Mouse (Mus musculus) midbrain, embryonic 15.5 days (tissue): ENCODE data around the gene Sv2a. TPM values are rescaled to one million over a fixed set of nuclear protein-coding genes. Genes with fewer than 3 reads are reported as not detected.
"Not testable (repeated sequence)": the region's sequence is repeated elsewhere in the genome, so short reads cannot be mapped to it uniquely, and the experiment has no call there.

Experiments used
- ATAC-seq: fragments of 200-750 bp; cut with Nextera tagmentation; replicated peaks from 2 replicates; pipeline ENCODE4 v1.8.0; 2017; ENCODE audit warnings: moderate TSS enrichment
- H3K27ac ChIP-seq: fragments of 300-500 bp; sonication (generic); 2 replicates; pipeline ENCODE4 v1.5.1; 2015; ENCODE audit warnings: mild to moderate bottlenecking, inconsistent platforms
- H3K27me3 ChIP-seq: fragments of 300-500 bp; sonication (generic); replicated peaks from 2 replicates; pipeline ENCODE4 v1.6.1; 2015; ENCODE audit warnings: inconsistent platforms
- H3K36me3 ChIP-seq: fragments of 300-500 bp; sonication (generic); replicated peaks from 2 replicates; pipeline ENCODE4 v1.6.1; 2015; ENCODE audit warnings: inconsistent platforms
- H3K4me1 ChIP-seq: fragments of 300-500 bp; sonication (generic); 2 replicates; pipeline ENCODE4 v1.6.1; 2015; ENCODE audit warnings: inconsistent platforms
- H3K4me2 ChIP-seq: fragments of 300-500 bp; sonication (generic); 2 replicates; pipeline ENCODE4 v1.6.1; 2015; ENCODE audit warnings: inconsistent platforms, mild to moderate bottlenecking, moderate library complexity
- H3K4me3 ChIP-seq: fragments of 300-500 bp; sonication (generic); 2 replicates; pipeline ENCODE4 v1.5.1; 2015; ENCODE audit warnings: mild to moderate bottlenecking, inconsistent platforms
- H3K9ac ChIP-seq: fragments of 300-500 bp; sonication (generic); 2 replicates; pipeline ENCODE4 v1.6.1; 2015; ENCODE audit warnings: mild to moderate bottlenecking, inconsistent platforms
- H3K9me3 ChIP-seq: fragments of 300-500 bp; sonication (generic); 2 replicates; pipeline ENCODE4 v1.6.1; 2016; ENCODE audit warnings: inconsistent platforms
- WGBS: fragments of 180-500 bp; shearing (Covaris S2); methylation state at CpG from one replicate; pipeline ENCODE4 v1.1.7; 2015; ENCODE audit warnings: mixed read lengths; 5-methylcytosine and 5-hydroxymethylcytosine counted together
- polyA plus RNA-seq: library from polyadenylated mRNA; unstranded; fragments of >200 nt; fragmentation: Nextera tagmentation; extraction: Ambion mirVana; gene quantifications from 2 replicates; pipeline ENCODE4 v1.2.1, GENCODE M21; 2015

The Sv2a gene
- polyA plus RNA-seq, 1 experiment from 2014 or later = 142 TPM

DNA sequence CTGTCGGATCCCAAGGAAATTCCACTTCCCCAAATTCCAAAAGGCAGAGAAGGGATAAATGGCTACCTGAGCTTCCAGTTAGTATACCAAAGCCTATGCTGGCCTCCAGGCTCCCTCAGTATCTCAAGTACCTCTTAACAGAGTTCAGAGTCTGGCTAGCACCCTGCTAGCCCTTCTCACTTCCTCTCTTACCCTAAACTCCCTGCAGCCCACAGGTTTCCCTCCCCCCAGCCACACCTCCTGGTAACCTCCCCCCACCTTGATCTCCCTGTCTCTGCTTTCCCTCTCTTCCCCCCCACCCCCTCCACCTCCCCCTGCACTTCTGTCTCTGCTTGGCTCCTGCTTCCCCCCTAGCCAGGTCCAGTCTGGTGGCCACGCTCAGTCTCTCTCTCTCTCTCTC is 18.8 kb downstream of the Sv2a start:
- ATAC-seq = no peak
- no peak overlapping the region for H3K4me3 ChIP-seq
- peaks cover 14% of the 10 kb centered on the region for H3K4me1 ChIP-seq
- no peak overlapping the region for H3K4me2 ChIP-seq
- H3K27ac ChIP-seq = no peak overlapping the region
- WGBS = 72% methylated on average over 2 of the region's 2 CpGs
- H3K9ac ChIP-seq = no peak overlapping the region
- H3K36me3 ChIP-seq = no peaks in the 10 kb centered on the region; the same call in 1 of the 2 replicates
- no peaks in the 10 kb centered on the region for H3K27me3 ChIP-seq
- no peaks in the 10 kb centered on the region for H3K9me3 ChIP-seq

DNA sequence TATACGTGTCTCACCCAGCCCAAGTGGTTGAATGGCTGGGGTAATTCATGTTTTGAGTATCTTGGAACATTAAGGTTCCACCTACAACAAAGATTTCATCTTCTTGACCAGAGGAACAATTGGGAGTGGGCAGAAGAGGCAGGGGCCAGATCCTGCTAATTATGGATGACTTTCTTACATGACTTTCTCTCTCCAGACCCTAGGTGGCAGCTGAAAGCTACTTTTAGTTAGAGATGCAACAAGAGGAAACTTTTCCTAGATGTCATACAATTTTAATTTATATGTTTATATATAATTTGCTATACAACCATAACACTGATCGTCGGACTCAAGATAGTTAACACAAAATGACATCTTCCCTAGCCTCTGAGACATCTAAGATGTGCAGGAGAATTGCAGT is 26.9 kb downstream of the Sv2a start:
- WGBS = 87% methylated on average over 3 of the region's 3 CpGs

DNA sequence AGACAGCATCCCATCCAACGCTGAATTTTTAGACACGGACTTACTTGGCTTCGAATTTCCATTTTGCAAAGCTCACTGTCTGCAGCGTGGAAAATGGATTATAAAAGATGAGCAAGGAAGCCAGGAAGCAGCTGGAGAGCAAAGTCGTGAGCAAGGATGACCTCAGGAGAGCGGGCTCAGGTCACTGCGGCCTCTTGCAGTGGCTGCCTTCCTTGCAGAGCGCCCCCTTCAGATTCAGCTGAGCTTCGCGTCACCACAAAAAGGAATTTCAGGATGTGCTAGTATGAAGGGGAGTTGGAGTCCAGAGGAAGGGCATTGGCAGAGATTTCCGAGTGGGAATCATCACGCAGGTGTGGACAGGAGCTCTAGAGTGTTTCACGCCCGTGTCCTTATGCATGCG is 28.3 kb downstream of the Sv2a start:
- ATAC-seq = no peak
- no peaks in the 10 kb centered on the region for H3K4me1 ChIP-seq
- H3K4me2 ChIP-seq = no peak overlapping the region
- no peak overlapping the region for H3K9ac ChIP-seq
- H3K4me3 ChIP-seq = no peak overlapping the region
- H3K27ac ChIP-seq = no peak overlapping the region
- H3K36me3 ChIP-seq = no peaks in the 10 kb centered on the region
- no peaks in the 10 kb centered on the region for H3K9me3 ChIP-seq
- WGBS = 22% methylated on average over 15 of the region's 15 CpGs
- H3K27me3 ChIP-seq = no peaks in the 10 kb centered on the region

More for the DNA sequence above, 26.9 kb downstream of the Sv2a start:
- Histone ChIP-seq H3K27me3 (no peaks in the 10 kb centered on the region), H3K4me3 (no peak overlapping the region), H3K27ac (no peak overlapping the region), H3K9me3 (no peaks in the 10 kb centered on the region), H3K9ac (no peak overlapping the region), H3K4me1 (no peaks in the 10 kb centered on the region), H3K36me3 (no peaks in the 10 kb centered on the region), H3K4me2 (no peak overlapping the region)
- ATAC-seq = no peak

DNA sequence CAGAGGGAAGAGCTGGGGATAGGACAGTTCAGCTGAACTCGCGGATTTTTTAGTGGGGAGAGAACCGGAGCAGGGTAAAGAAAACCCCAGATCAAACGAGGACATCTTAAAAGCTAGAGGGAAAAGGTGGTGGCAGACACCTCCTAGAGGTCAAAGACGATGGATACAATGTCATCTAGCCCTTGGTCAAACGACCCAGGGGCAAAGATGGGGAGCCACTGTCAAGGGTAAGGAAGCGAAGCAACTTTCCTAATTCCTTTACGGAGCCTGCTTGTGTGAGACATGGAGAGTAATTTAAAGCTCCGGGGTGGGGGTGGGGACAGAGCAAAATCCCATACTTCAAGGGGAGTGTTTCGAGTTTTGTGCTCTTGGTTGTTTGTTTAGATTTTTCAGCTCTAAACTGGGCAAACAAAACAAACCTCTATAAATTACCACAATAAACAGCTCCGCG is 38.3 kb downstream of the Sv2a start:
- Histone ChIP-seq H3K4me1 (peaks cover 23% of the 10 kb centered on the region), H3K27ac (peak overlapping the region; percentile 98), H3K9me3 (no peaks in the 10 kb centered on the region), H3K36me3 (no peaks in the 10 kb centered on the region), H3K4me2 (peak overlapping the region; percentile 93), H3K27me3 (no peaks in the 10 kb centered on the region), H3K4me3 (peak overlapping the region; percentile 74), H3K9ac (peak overlapping the region; percentile 87)
- peak; percentile 31 for ATAC-seq
- under 1% methylated on average over 12 of the region's 12 CpGs for WGBS

DNA sequence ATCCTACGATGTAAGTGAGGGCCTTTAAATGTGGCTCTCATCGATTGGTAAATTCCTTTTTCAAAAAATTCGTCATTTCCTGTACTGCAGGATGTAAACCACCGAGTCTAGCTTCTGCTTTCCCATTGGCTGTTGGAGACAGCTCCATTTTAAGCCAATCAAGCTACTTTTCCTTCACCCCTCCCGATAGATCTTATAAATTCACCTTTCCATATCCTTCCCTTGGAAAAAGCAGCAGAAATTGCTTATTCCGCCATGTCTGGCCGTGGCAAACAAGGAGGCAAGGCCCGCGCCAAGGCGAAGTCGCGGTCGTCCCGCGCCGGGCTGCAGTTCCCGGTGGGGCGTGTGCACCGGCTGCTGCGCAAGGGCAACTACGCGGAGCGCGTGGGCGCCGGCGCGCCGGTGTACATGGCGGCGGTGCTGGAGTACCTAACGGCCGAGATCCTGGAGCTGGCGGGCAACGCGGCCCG is 38.7 kb downstream of the Sv2a start, which contains the start of the genes Bola1 and Hist2h2ab:
TSS of gene Bola1 (minus strand) at position 49 of the 470 bp plus-strand sequence.
TSS of gene Hist2h2ab (plus strand) at position 205 of the 470 bp plus-strand sequence.
- Histone ChIP-seq H3K27me3 (no peaks in the 10 kb centered on the region), H3K36me3 (no peaks in the 10 kb centered on the region), H3K9ac (peak within 1 kb of the TSS; percentile 87), H3K4me3 (peak within 1 kb of the TSS; percentile 74), H3K4me2 (peak within 1 kb of the TSS; percentile 93), H3K27ac (peak within 1 kb of the TSS; percentile 98), H3K4me1 (peaks cover 23% of the 10 kb centered on the region), H3K9me3 (no peaks in the 10 kb centered on the region)
- WGBS = under 1% methylated on average over 37 of the region's 37 CpGs
- ATAC-seq = peak; percentile 94

DNA sequence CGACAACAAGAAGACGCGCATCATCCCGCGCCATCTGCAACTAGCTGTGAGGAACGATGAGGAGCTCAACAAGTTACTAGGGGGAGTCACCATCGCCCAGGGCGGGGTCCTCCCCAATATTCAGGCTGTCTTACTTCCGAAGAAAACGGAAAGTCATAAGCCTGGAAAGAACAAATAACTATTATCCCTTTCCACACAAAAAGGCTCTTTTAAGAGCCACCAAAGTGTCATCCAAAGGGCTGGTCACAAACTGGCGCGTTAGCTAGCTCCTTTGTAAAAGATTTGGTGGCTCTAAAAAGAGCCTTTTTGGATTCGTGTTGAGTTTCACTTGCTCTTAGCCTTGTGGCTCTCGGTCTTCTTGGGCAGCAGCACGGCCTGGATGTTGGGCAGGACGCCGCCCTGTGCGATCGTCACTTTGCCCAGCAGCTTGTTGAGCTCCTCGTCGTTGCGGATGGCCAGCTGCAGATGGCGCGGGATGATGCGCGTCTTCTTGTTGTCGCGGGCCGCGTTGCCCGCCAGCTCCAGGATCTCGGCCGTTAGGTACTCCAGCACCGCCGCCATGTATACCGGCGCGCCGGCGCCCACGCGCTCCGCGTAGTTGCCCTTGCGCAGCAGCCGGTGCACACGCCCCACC is 39.3 kb downstream of the Sv2a start:
- H3K4me3 ChIP-seq = peak overlapping the region; percentile 74
- peak overlapping the region; percentile 93 for H3K4me2 ChIP-seq
- H3K27ac ChIP-seq = peak overlapping the region; percentile 98
- not testable (repeated sequence) for H3K9me3 ChIP-seq, H3K27me3 ChIP-seq, H3K36me3 ChIP-seq
- peak overlapping the region; percentile 87 for H3K9ac ChIP-seq
- H3K4me1 ChIP-seq = peaks cover 23% of the 10 kb centered on the region
- peak; percentile 32 for ATAC-seq
- under 1% methylated on average over 32 of the region's 47 CpGs for WGBS

DNA sequence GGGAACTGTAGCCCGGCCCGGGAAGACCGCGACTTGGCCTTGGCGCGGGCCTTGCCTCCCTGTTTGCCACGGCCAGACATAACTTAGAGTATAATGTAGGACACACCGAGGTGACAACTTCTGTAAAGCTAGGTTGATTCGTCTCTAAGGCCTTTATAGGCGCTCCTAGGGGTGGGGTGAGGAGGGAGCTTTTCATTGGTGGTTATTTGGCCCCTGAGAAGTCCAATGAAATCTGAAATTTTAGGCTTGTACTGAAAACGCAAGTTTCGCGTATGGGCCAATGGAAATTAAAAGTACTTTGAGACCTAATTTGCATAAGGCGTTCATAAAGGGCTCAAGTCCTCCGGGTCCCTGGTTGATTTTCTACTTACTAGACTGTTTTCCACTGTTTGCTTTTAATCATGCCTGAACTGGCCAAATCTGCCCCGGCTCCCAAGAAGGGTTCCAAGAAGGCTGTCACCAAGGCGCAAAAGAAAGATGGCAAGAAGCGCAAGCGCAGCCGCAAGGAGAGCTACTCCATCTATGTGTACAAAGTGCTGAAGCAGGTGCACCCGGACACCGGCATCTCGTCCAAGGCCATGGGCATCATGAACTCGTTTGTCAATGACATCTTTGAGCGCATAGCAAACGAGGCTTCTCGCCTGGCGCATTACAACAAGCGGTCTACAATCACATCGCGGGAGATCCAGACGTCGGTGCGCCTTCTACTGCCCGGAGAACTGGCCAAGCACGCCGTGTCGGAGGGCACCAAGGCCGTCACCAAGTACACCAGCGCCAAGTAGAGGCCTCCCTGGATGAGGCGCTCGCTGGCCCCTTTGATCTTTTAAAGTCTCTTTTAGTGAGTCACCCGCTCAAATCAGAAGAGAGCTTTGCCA is 40.1 kb downstream of the Sv2a start, which contains the start of the genes Hist2h2ac and Hist2h2be:
TSS of gene Hist2h2ac (minus strand) at position 116 of the 875 bp plus-strand sequence.
TSS of gene Hist2h2be (plus strand) at position 355 of the 875 bp plus-strand sequence.
- H3K9me3 ChIP-seq = no peaks in the 10 kb centered on the region
- peak within 1 kb of the TSS; percentile 98 for H3K27ac ChIP-seq
- peak within 1 kb of the TSS; percentile 87 for H3K9ac ChIP-seq
- peaks cover 23% of the 10 kb centered on the region for H3K4me1 ChIP-seq
- ATAC-seq = peak; percentile 79
- H3K36me3 ChIP-seq = no peaks in the 10 kb centered on the region
- peak within 1 kb of the TSS; percentile 74 for H3K4me3 ChIP-seq
- WGBS = under 1% methylated on average over 43 of the region's 43 CpGs
- no peaks in the 10 kb centered on the region for H3K27me3 ChIP-seq
- H3K4me2 ChIP-seq = peak within 1 kb of the TSS; percentile 93

DNA sequence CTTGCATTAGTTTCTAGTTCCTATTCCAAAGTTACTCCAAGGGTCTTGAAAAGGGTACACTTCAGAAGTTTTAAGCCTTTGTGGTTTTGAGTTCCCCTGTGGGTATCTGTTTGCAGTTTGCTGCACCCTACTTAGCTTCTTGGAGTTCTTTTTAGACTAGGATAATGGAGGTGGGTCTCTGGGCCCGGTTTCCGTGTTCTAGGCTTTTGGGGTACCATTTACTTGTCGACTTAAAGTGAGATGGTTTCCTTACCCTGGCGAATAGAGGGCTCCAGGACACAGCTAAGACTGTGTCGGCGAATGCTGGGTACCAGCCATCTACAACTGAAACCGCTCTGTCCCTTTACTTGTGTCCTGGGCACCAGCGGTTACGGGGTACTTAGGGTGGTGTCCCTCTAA is 40.7 kb downstream of the Sv2a start:
- Histone ChIP-seq H3K9me3 (no peaks in the 10 kb centered on the region), H3K36me3 (no peaks in the 10 kb centered on the region), H3K4me2 (peak overlapping the region; percentile 93), H3K4me3 (peak overlapping the region; percentile 74), H3K27me3 (no peaks in the 10 kb centered on the region), H3K9ac (peak overlapping the region; percentile 87), H3K4me1 (peaks cover 23% of the 10 kb centered on the region), H3K27ac (peak overlapping the region; percentile 98)
- ATAC-seq = no peak
- 7% methylated on average over 9 of the region's 9 CpGs for WGBS

DNA sequence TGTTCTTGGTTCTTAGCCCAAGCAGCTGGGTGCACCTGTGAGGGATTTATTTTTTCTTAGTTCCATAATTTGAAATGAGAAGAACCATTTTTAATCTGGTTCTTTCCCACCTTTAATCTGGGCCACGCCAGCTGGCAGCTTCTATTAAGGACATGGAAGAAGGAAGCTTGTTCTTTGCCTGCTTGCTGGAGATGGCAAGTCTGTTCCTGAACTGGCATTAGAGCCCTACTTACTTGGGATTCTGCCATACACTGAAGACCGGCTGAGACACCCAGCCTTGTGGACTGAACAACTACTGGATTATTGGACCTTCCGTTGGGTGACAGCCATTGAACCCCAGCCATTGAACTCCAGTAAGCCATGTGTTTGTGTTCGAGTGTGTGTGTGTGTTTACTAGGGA is 41.8 kb downstream of the Sv2a start:
- 0 out of 2 replicates have a peak overlapping the region, but pooled peaks have one; percentile 3 for H3K4me2 ChIP-seq
- no peak overlapping the region for H3K27ac ChIP-seq
- H3K9me3 ChIP-seq = no peaks in the 10 kb centered on the region
- peaks cover 23% of the 10 kb centered on the region for H3K4me1 ChIP-seq
- H3K4me3 ChIP-seq = no peak overlapping the region
- H3K27me3 ChIP-seq = no peaks in the 10 kb centered on the region
- H3K9ac ChIP-seq = no peak overlapping the region
- ATAC-seq = no peak
- no peaks in the 10 kb centered on the region for H3K36me3 ChIP-seq
- WGBS = 86% methylated on average over 4 of the region's 4 CpGs

DNA sequence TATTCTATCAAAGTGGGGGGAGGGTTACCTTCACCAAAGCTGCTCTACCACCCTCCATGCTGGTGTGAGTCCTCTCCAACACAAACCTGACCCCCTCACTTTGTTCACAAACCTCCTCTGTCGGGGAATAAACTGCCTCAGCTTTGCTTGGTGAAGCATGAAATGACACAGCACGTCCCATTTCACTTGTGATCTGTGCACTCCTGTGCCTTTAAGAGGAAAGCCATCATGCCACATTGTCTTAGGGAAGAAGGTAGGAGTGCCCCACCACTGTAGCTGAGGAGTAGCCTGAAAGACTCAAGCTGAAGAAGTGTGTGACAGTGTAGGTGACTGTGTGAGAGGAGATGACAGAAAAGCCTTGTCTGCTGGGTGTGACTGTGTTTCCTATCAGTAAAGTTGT is 44.5 kb downstream of the Sv2a start:
- ATAC-seq = no peak
- H3K36me3 ChIP-seq = no peaks in the 10 kb centered on the region
- 11% methylated on average over 2 of the region's 2 CpGs for WGBS
- H3K4me1 ChIP-seq = peaks cover 16% of the 10 kb centered on the region
- H3K27me3 ChIP-seq = no peaks in the 10 kb centered on the region
- H3K9ac ChIP-seq = no peak overlapping the region
- H3K9me3 ChIP-seq = no peaks in the 10 kb centered on the region
- no peak overlapping the region for H3K27ac ChIP-seq
- H3K4me3 ChIP-seq = no peak overlapping the region
- H3K4me2 ChIP-seq = no peak overlapping the region

DNA sequence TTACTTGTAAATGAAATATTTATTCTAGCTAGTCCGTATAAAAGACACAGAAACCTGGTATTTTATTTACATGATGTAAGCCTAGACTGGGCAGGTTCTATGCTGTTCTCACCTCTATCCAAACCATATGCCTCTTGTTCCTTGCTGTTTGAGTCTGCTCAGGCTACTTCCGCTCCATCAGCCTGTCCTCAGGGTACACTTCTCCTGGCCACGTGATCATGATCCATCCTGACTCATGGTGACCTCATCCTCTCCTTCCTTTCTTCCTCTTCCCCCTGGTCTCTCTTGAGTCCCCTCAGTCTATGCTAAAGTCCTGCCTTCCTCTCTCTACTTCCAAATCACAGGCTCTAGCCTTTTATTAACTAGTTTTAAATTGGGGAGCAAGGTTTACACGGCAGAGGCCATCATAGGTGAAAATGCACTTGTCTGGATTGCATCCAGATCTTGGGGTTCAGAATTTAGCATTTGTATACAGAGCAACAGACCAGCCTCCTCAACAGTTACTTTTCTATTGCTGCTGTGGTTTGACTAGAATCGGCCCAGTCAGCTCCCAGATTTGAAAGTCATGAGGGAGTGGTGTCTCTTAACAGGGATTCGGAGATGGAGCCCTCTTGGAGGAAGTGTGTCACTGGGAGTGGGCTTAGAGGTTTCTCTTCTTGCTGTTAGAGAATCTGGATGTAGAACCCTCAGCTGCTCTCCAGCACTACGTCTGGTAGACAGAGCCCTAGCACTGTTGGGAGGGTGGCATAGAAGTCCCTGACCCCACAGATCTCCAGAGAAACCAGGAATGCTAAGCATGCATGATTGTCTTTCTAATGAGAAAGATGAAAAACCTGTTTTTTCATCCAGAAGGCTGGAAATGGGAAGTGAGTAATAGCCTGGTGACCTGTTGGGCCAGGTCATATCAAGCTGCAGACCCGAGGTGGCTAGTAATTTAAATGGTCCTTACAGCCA is 46.0 kb downstream of the Sv2a start:
- Histone ChIP-seq H3K36me3 (no peaks in the 10 kb centered on the region), H3K9me3 (no peaks in the 10 kb centered on the region), H3K4me2 (no peak overlapping the region), H3K4me3 (no peak overlapping the region), H3K9ac (no peak overlapping the region), H3K4me1 (peaks cover 5% of the 10 kb centered on the region), H3K27ac (no peak overlapping the region), H3K27me3 (no peaks in the 10 kb centered on the region)
- ATAC-seq = no peak
- WGBS = 81% methylated on average over 8 of the region's 8 CpGs
